ENCODE assay signal across 8 mouse cellular contexts in the genomic region with DNA sequence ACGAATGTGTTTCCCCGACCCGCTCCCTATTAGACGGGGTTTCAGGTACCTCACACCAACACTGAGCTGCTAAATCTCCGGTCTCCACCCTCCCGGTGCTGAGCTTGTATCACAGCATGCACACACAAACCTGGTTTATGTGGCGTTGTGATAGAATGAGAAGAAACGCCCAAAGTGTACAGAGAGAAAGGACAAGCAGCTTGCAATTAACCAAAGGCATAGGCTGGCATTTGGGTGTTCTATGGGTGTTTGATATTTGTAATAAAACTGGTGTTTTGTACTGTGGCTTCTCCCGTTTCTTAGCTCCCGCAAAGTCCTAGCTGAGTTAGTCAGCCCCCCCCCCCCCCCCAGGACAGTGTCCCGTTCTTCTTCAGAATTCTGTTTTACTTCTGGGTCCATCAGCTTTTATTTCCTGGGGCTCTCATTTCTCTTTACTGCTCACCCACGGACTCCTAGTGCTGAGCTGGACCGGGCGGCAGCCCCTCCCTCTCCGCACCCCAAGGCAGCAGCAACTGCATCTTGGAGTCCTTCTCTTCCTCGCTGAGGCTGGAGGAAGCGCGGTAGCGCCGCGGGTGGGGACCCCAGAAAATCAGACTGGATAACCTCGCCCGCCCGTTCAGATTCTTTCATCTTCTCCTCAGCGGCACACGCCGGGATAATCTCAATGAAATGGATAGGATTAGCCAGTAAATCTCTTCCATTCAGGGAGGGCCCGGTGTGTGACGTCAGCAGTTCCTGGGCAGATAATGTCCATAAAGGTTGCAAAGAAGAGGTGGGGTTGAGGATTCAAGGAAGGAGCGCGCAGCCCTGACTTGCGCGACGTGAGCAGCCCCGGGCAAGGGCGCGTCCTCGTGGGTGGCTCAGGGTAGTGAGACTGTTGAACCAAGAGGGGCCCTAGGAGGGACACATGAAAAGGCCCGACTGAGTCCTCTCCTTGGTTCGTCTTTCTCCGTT. TPM values are rescaled to one million over a fixed set of nuclear protein-coding genes. Genes with fewer than 3 reads are reported as not detected.
DNase-seq lines count a peak whose midpoint lies in the region; ATAC-seq and TF ChIP-seq lines count a peak whose summit lies in the region.

A gene (plus strand): TSS at position 781 of the 954 bp plus-strand sequence.

- peaks cover 87% of the 10 kb centered on the region for H3K27me3 ChIP-seq in heart, embryonic 11.5 days (ENCODE audit: control insufficient read depth, insufficient read depth, low read length)
- peaks cover 76% of the 10 kb centered on the region for H3K27me3 ChIP-seq in kidney, embryonic 15.5 days
- peaks cover 81% of the 10 kb centered on the region for H3K27me3 ChIP-seq in limb, embryonic 15.5 days
- H3K27me3 ChIP-seq in midbrain, postnatal 0 days (ENCODE audit: insufficient read depth, low read length) = peaks cover 42% of the 10 kb centered on the region

- H3K9me3 ChIP-seq in heart, embryonic 11.5 days (replicated peaks; ENCODE audit: control insufficient read depth, low read length) = no peaks in the 10 kb centered on the region
- no peaks in the 10 kb centered on the region for H3K9me3 ChIP-seq in kidney, embryonic 15.5 days (replicated peaks)
- H3K9me3 ChIP-seq in limb, embryonic 15.5 days = no peaks in the 10 kb centered on the region
- no peaks in the 10 kb centered on the region for H3K9me3 ChIP-seq in midbrain, postnatal 0 days (ENCODE audit: low read length)

- H3K9ac ChIP-seq in heart, embryonic 11.5 days (ENCODE audit: low read depth, low read length) = no peak within 1 kb of the TSS
- H3K9ac ChIP-seq in kidney, embryonic 15.5 days = peak within 1 kb of the TSS; percentile 29
- 0 out of 2 replicates have a peak within 1 kb of the TSS, but pooled peaks have one; percentile 17 for H3K9ac ChIP-seq in limb, embryonic 15.5 days
- H3K9ac ChIP-seq in midbrain, postnatal 0 days (replicated peaks; ENCODE audit: low read length, poor library complexity, severe bottlenecking) = 0 out of 2 replicates have a peak within 1 kb of the TSS, but pooled peaks have one; percentile 46

- peaks cover 2% of the 10 kb centered on the region; the same call in 1 of the 2 replicates for H3K4me1 ChIP-seq in heart, embryonic 11.5 days (ENCODE audit: control insufficient read depth, insufficient read depth, low read length)
- peaks cover 24% of the 10 kb centered on the region for H3K4me1 ChIP-seq in kidney, embryonic 15.5 days
- H3K4me1 ChIP-seq in limb, embryonic 15.5 days = peaks cover 17% of the 10 kb centered on the region
- no peaks in the 10 kb centered on the region for H3K4me1 ChIP-seq in midbrain, postnatal 0 days (ENCODE audit: insufficient read depth, low read length)

- WGBS in heart, embryonic 11.5 days (ENCODE audit: insufficient replicate concordance) = 2% methylated on average over 41 of the region's 41 CpGs
- WGBS in kidney, embryonic 15.5 days = 4% methylated on average over 41 of the region's 41 CpGs
- WGBS in limb, embryonic 15.5 days = 5% methylated on average over 41 of the region's 41 CpGs
- 4% methylated on average over 41 of the region's 41 CpGs for WGBS in midbrain, postnatal 0 days

- H3K36me3 ChIP-seq in heart, embryonic 11.5 days (ENCODE audit: control insufficient read depth, insufficient read depth, low read length) = no peaks in the 10 kb centered on the region
- no peaks in the 10 kb centered on the region for H3K36me3 ChIP-seq in kidney, embryonic 15.5 days
- H3K36me3 ChIP-seq in limb, embryonic 15.5 days = no peaks in the 10 kb centered on the region
- no peaks in the 10 kb centered on the region for H3K36me3 ChIP-seq in midbrain, postnatal 0 days (ENCODE audit: insufficient read depth, low read length)

- DNase-seq in A20 (ENCODE audit: low read depth, low spot score) = peak; percentile 94
- DNase-seq in brain, adult 2 months (ENCODE audit: low read depth, low spot score) = peak; percentile 94
- peak; percentile 91 for DNase-seq in midbrain, postnatal 0 days (ENCODE audit: low spot score)
- DNase-seq in spleen, postnatal 10 days (ENCODE audit: low spot score in 2 of 2) = peak; percentile 60 to 88

- TF ChIP-seq CTCF in midbrain, postnatal 0 days (IDR thresholded peaks at IDR 0.05) = no peak

- peak within 1 kb of the TSS; percentile 28 for H3K4me3 ChIP-seq in heart, embryonic 11.5 days (ENCODE audit: low read depth, low read length)
- H3K4me3 ChIP-seq in kidney, embryonic 15.5 days (replicated peaks) = peak within 1 kb of the TSS; percentile 48
- H3K4me3 ChIP-seq in limb, embryonic 15.5 days = peak within 1 kb of the TSS; percentile 43
- peak within 1 kb of the TSS; percentile 43 for H3K4me3 ChIP-seq in midbrain, postnatal 0 days (ENCODE audit: low read depth, low read length)

- H3K4me2 ChIP-seq in heart, embryonic 11.5 days = peak within 1 kb of the TSS; percentile 72
- H3K4me2 ChIP-seq in kidney, embryonic 15.5 days = peak within 1 kb of the TSS; percentile 78
- peak within 1 kb of the TSS; percentile 83 for H3K4me2 ChIP-seq in limb, embryonic 15.5 days
- peak within 1 kb of the TSS; percentile 82 for H3K4me2 ChIP-seq in midbrain, postnatal 0 days (ENCODE audit: low read depth, low read length, poor library complexity, severe bottlenecking)

- 0 out of 2 replicates have a peak, but pooled peaks have one; percentile 45 for ATAC-seq in erythroid progenitor cell, adult 5-6 weeks (replicated peaks; ENCODE audit: low FRiP score, poor library complexity, severe bottlenecking)
- no peak for ATAC-seq in heart, embryonic 11.5 days (replicated peaks; ENCODE audit: insufficient number of reproducible peaks, low FRiP score, low TSS enrichment)
- peak; percentile 86 for ATAC-seq in kidney, embryonic 15.5 days (replicated peaks; ENCODE audit: low FRiP score)
- ATAC-seq in limb, embryonic 15.5 days (ENCODE audit: insufficient number of reproducible peaks, low FRiP score, low TSS enrichment, low read depth) = peak; percentile 37; the same call in 1 of the 2 replicates
- peak; percentile 88 for ATAC-seq in midbrain, postnatal 0 days (ENCODE audit: low FRiP score)

- H3K27ac ChIP-seq in heart, embryonic 11.5 days (ENCODE audit: low read depth, low read length) = no peak within 1 kb of the TSS
- H3K27ac ChIP-seq in kidney, embryonic 15.5 days = no peak within 1 kb of the TSS
- no peak within 1 kb of the TSS for H3K27ac ChIP-seq in limb, embryonic 15.5 days
- no peak within 1 kb of the TSS for H3K27ac ChIP-seq in midbrain, postnatal 0 days (ENCODE audit: low read depth, low read length)

RNA-seq across cellular contexts. Expression of the gene that starts here (rescaled TPM):
- total RNA-seq in erythroid progenitor cell, adult 5-6 weeks (2015; ENCODE audit: low replicate concordance) = 38.1 and 68.1 TPM in 2 replicates
- 29.3 and 38.3 TPM in 2 replicates for total RNA-seq in erythroid progenitor cell, adult 5-6 weeks (2017; ENCODE audit: low replicate concordance)
- polyA plus RNA-seq in heart, embryonic 11.5 days (2014; fragmentation: Nextera tagmentation; extraction: Ambion mirVana) = 1.5 and 2.5 TPM in 2 replicates
- polyA plus RNA-seq in kidney, embryonic 15.5 days (2015; fragmentation: Nextera tagmentation; extraction: Ambion mirVana) = 6.0 and 7.1 TPM in 2 replicates
- 11.7 and 12.1 TPM in 2 replicates for polyA plus RNA-seq in limb, embryonic 15.5 days (2015; fragmentation: Nextera tagmentation; extraction: Ambion mirVana)
- total RNA-seq in midbrain, postnatal 0 days (2014; rRNA removed) = 1.7 and 2.8 TPM in 2 replicates
- 4.2 and 5.3 TPM in 2 replicates for polyA plus RNA-seq in midbrain, postnatal 0 days (2015; fragmentation: Nextera tagmentation; extraction: Ambion mirVana)
